Mouse (Mus musculus) retina, postnatal 1 day (tissue): Measurements from ENCODE around the gene Vat1l.

ENCODE experiments used
- DNase-seq: peaks from one replicate; pipeline ENCODE4 v3.0.0-alpha.2; 2012

The Vat1l gene

GRCm38 (mm10) chr8:114298253-114298652 lies 92.8 kb downstream of the Vat1l start:
- peak; percentile 43 for DNase-seq

GRCm38 (mm10) chr8:114300072-114300471 lies 94.7 kb downstream of the Vat1l start:
- no peak for DNase-seq

GRCm38 (mm10) chr8:114306296-114306695 lies 100.9 kb downstream of the Vat1l start:
- DNase-seq, result peak; percentile 60

- no peak for DNase-seq
Measured at GRCm38 (mm10) chr8:114314669-114315325, 109.4 kb downstream of the Vat1l start.

- no peak for DNase-seq
Measured at GRCm38 (mm10) chr8:114318161-114318560, 112.7 kb downstream of the Vat1l start.

- no peak for DNase-seq
Measured at GRCm38 (mm10) chr8:114322096-114322495, 116.7 kb downstream of the Vat1l start.

GRCm38 (mm10) chr8:114331928-114332327 lies 126.5 kb downstream of the Vat1l start:
- peak; percentile 70 for DNase-seq

- no peak for DNase-seq
Measured at GRCm38 (mm10) chr8:114332949-114333348, 127.5 kb downstream of the Vat1l start.

- peak; percentile 94 for DNase-seq
Measured at GRCm38 (mm10) chr8:114335721-114336120, 130.3 kb downstream of the Vat1l start.

GRCm38 (mm10) chr8:114342276-114342675 lies 136.9 kb downstream of the Vat1l start:
- no peak for DNase-seq

- DNase-seq, result no peak
Measured at GRCm38 (mm10) chr8:114344789-114345188, 139.4 kb downstream of the Vat1l start.

- no peak for DNase-seq
Measured at GRCm38 (mm10) chr8:114346045-114346444, 140.6 kb downstream of the Vat1l start.

- no peak for DNase-seq
Measured at GRCm38 (mm10) chr8:114351643-114352427, 146.4 kb downstream of the Vat1l start.

- peak; percentile 78 for DNase-seq
Measured at GRCm38 (mm10) chr8:114360506-114360905, 155.1 kb downstream of the Vat1l start.

- peak; percentile 49 for DNase-seq
Measured at GRCm38 (mm10) chr8:114363167-114363566, 157.8 kb downstream of the Vat1l start.

- no peak for DNase-seq
Measured at GRCm38 (mm10) chr8:114363656-114364055, 158.2 kb downstream of the Vat1l start.

- peak; percentile 81 for DNase-seq
Measured at GRCm38 (mm10) chr8:114369038-114369976, 163.9 kb downstream of the Vat1l start.

- no peak for DNase-seq
Measured at GRCm38 (mm10) chr8:114374390-114374789, 169.0 kb downstream of the Vat1l start.

GRCm38 (mm10) chr8:114384189-114384588 lies 178.8 kb downstream of the Vat1l start:
- no peak for DNase-seq

GRCm38 (mm10) chr8:114387494-114387893 lies 182.1 kb downstream of the Vat1l start:
- DNase-seq, result no peak

- DNase-seq, result peak; percentile 26
Measured at GRCm38 (mm10) chr8:114390465-114391254, 185.2 kb downstream of the Vat1l start.

GRCm38 (mm10) chr8:114398326-114398725 lies 192.9 kb downstream of the Vat1l start:
- no peak for DNase-seq
